In genomic region chr15:95525997-95526396, GRCm38 (mm10) we compare ENCODE assay signal across 9 mouse cellular contexts. TPM values are rescaled to one million over a fixed set of nuclear protein-coding genes. Genes with fewer than 3 reads are reported as not detected.
DNase-seq lines count a peak whose midpoint lies in the region; ATAC-seq and TF ChIP-seq lines count a peak whose summit lies in the region.
"Had no signal": no experiment of that assay in that cellular context is flagged by ENCODE, and none has a peak within 500 bp of the region (broad histone marks: within the 10 kb centered on the region; RNA-seq: fewer than 3 reads in every experiment).

No protein-coding gene starts in this region.

- H3K4me3 ChIP-seq in forebrain, embryonic 10.5 days = peak overlapping the region; percentile 81
- H3K4me3 ChIP-seq in left cerebral cortex, adult 2 months = peak overlapping the region; percentile 60
- peak overlapping the region; percentile 70 for H3K4me3 ChIP-seq in neural tube, embryonic 15.5 days (replicated peaks)

- ATAC-seq in neural tube, embryonic 15.5 days (ENCODE audit: low FRiP score) = no peak
- ATAC-seq in CD4-positive, CD25-positive, alpha-beta regulatory T cell, adult 4 months = no peak

- 0 out of 2 replicates have a peak overlapping the region, but pooled peaks have one; percentile 66 for H3K9ac ChIP-seq in neural tube, embryonic 15.5 days (replicated peaks)

- peaks cover 35% of the 10 kb centered on the region for H3K27me3 ChIP-seq in forebrain, embryonic 10.5 days (ENCODE audit: poor library complexity, severe bottlenecking)
- H3K27me3 ChIP-seq in neural tube, embryonic 15.5 days (replicated peaks) = no peaks in the 10 kb centered on the region

- TF ChIP-seq CTCF in left cerebral cortex, adult 2 months (IDR thresholded peaks at IDR 0.05) = peak; percentile 53

- no peaks in the 10 kb centered on the region; the same call in 1 of the 2 replicates for H3K36me3 ChIP-seq in forebrain, embryonic 10.5 days (replicated peaks)
- H3K36me3 ChIP-seq in neural tube, embryonic 15.5 days = no peaks in the 10 kb centered on the region

- H3K27ac ChIP-seq in forebrain, embryonic 10.5 days = no peak overlapping the region
- peak overlapping the region; percentile 59; the same call in 1 of the 2 replicates for H3K27ac ChIP-seq in left cerebral cortex, adult 2 months
- H3K27ac ChIP-seq in neural tube, embryonic 15.5 days (replicated peaks) = peak overlapping the region; percentile 90

- 11% methylated on average over 5 of the region's 5 CpGs for WGBS in forebrain, embryonic 10.5 days
- 5% methylated on average over 5 of the region's 5 CpGs for WGBS in neural tube, embryonic 15.5 days

- peaks cover 36% of the 10 kb centered on the region for H3K4me1 ChIP-seq in forebrain, embryonic 10.5 days
- peaks cover 24% of the 10 kb centered on the region for H3K4me1 ChIP-seq in neural tube, embryonic 15.5 days

- no peaks in the 10 kb centered on the region for H3K9me3 ChIP-seq in forebrain, embryonic 10.5 days
- H3K9me3 ChIP-seq in neural tube, embryonic 15.5 days (replicated peaks) = no peaks in the 10 kb centered on the region

- DNase-seq in adrenal gland, adult (ENCODE audit: inconsistent age in 2 of 2, low spot score in 1 of 2) = peak; percentile 19 to 61
- DNase-seq in adrenal gland, adult 18-20 months (ENCODE audit: low spot score in 2 of 2) = no peak
- peak; percentile 36 to 50 for DNase-seq in adrenal gland, postnatal 36 days
- peak; percentile 46 for DNase-seq in forebrain, embryonic 10.5 days (ENCODE audit: extremely low spot score, low spot score)
- peak; percentile 58 to 63 for DNase-seq in left cerebral cortex, adult 2 months (ENCODE audit: extremely low spot score in 1 of 2, low spot score in 2 of 2)
- DNase-seq in spleen, postnatal 10 days (ENCODE audit: low spot score in 2 of 2) = no peak

- peak overlapping the region; percentile 68 for H3K4me2 ChIP-seq in neural tube, embryonic 15.5 days

- intact Hi-C loops in left cerebral cortex, adult 2 months (cut with DNase I) = loop anchor here (2.0 to 5.0 kb wide), 5 partner anchors 39 to 754 kb away; no protein-coding TSS in a partner anchor

RNA-seq across cellular contexts. Expression of gene Nell2, which starts 2.4 kb away (rescaled TPM):
- total RNA-seq in adrenal gland, adult 18-20 months (2021) = 1 to 10 TPM; 1.9 to 2.7 TPM
- total RNA-seq in adrenal gland, postnatal 36 days (2021) = 1 to 10 TPM; 3.8 to 5.0 TPM
- polyA plus RNA-seq in forebrain, embryonic 10.5 days (2016; fragmentation: Nextera tagmentation; extraction: Ambion mirVana) = 35.8 and 39.6 TPM in 2 replicates
- total RNA-seq in left cerebral cortex, adult 2 months (2021) = 100 to 1,000 TPM; 466 to 500 TPM
- 168 and 194 TPM in 2 replicates for polyA plus RNA-seq in neural tube, embryonic 15.5 days (2015; fragmentation: Nextera tagmentation; extraction: Ambion mirVana)
- not detected for polyA plus RNA-seq in CD4-positive, CD25-positive, alpha-beta regulatory T cell, adult 4 months (2017; shearing (Covaris generic))
- total RNA-seq: common myeloid progenitor, adult 5-6 weeks had no signal

Comparison
In these comparisons a context has a peak if more than half of its experiments do, and no peak if none do; other contexts are left out.
1. DNase-seq: peak in adrenal gland, adult (2 of 2), adrenal gland, postnatal 36 days (2 of 2), forebrain, embryonic 10.5 days (single experiment) and left cerebral cortex, adult 2 months (2 of 2); none in adrenal gland, adult 18-20 months (0 of 2) and spleen, postnatal 10 days (0 of 2).
2. RNA of gene Nell2, which starts 2.4 kb away (total RNA-seq): 466 to 500 TPM in left cerebral cortex, adult 2 months; 3.8 to 5.0 TPM in adrenal gland, postnatal 36 days and 1.9 to 2.7 TPM in adrenal gland, adult 18-20 months; every median in the first group is over 10 times any median in the second.
3. Peak in every context shown above with its lines, with median percentiles within 50 percentile points of each other: H3K4me3 ChIP-seq.